Mouse (Mus musculus) urinary bladder, postnatal 14 days (tissue): Measurements from ENCODE around the gene Krtap19-9b.

Source experiments
- DNase-seq: peaks from one replicate; pipeline ENCODE4 v3.0.0; 2021; ENCODE audit warnings: low spot score

The Krtap19-9b gene

GRCm38 (mm10) chr16:88932165-88932564 lies at the start of gene Krtap19-9b:
Gene Krtap19-9b (minus strand): TSS chr16:88932265.
- DNase-seq, result no peak

DNA sequence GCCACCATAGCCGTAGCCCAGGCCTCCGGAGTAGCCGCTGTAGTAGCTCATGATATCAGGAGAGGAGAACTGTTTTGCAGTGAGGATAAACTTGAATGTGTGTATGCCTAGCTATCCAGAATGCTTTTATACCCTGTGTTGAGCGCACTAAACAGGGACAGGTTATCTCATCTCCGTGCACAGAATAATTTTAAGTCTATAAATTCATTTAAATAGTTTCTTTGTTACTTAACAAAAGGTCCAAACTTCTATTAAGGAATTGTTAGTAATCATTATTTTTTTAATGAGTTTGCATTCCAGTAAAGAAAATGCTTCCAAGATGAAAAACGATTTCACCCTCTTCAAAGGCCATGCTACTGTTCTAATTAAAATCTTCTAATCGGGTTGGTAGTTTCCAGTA lies 30.7 kb upstream of the Krtap19-9b start, which contains the start of gene Krtap16-3:
Gene Krtap16-3 (minus strand): TSS at position 101 of the 400 bp plus-strand sequence.
- no peak for DNase-seq

DNA sequence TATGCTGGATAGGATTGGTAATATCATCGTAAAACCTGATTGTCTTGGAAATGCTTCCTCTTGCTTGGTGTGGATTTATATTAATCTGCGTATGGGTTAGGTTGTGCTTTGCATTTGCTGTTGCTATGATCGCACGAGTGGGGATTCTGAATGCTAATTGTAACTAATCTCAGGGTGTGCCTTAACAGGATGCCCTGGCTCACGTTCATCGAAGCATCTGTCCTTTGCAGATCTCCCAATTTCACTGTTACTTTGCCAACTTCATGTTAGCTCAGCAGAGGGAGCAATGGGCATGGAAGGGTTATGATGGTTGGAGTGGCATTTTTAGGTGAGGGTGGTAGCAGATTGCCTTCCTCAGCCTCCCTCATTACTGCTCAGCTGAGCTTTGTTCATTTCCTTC lies 9.0 kb upstream of the Krtap19-9b start:
- no peak for DNase-seq

GRCm38 (mm10) chr16:88938252-88938651 lies 6.2 kb upstream of the Krtap19-9b start:
- no peak for DNase-seq

- DNase-seq, result no peak
Measured at GRCm38 (mm10) chr16:88896357-88896756, 35.7 kb downstream of the Krtap19-9b start, which contains the start of gene Krtap19-5. Gene Krtap19-5 (minus strand): TSS chr16:88896457.

DNA sequence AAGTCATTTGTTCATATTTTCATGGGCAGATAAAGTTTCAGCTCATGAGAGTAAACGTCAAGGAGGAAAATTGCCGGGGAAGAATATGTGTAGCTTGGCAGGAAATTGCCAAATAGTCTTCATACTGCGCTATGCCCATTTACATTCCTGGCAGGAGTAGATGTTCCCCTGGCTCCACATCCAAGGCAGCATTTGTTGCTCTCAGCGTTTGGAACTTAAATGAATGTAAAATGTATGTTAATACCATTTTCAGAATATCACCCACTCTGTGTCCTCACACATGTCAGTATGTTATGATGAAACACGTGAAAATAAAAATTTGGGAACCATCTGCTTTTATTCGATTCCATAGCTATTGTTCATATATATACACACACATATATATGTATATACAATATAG lies 45.2 kb downstream of the Krtap19-9b start:
- DNase-seq, result no peak

- DNase-seq, result no peak
Measured at GRCm38 (mm10) chr16:88884989-88885388, 47.1 kb downstream of the Krtap19-9b start, which contains the start of gene Krtap19-4. Gene Krtap19-4 (minus strand): TSS chr16:88885089.
